In genomic region chr16:88728812-88729275, GRCm38 (mm10) we compare ENCODE assay signal across 21 mouse cellular contexts. TPM values are rescaled to one million over a fixed set of nuclear protein-coding genes. Genes with fewer than 3 reads are reported as not detected.
DNase-seq lines count a peak whose midpoint lies in the region; ATAC-seq and TF ChIP-seq lines count a peak whose summit lies in the region.
"Had no signal": no experiment of that assay in that cellular context is flagged by ENCODE, and none has a peak within 500 bp of the region (broad histone marks: within the 10 kb centered on the region; RNA-seq: fewer than 3 reads in every experiment).

TSS of gene Krtap13-1 (plus strand) at chr16:88728862.

- H3K27me3 ChIP-seq in hindbrain, postnatal 0 days (ENCODE audit: insufficient read depth, low read length), result no peaks in the 10 kb centered on the region
- no peaks in the 10 kb centered on the region for H3K27me3 ChIP-seq in hindbrain, embryonic 10.5 days (ENCODE audit: insufficient read depth, poor library complexity, severe bottlenecking)
- H3K27me3 ChIP-seq in cerebellum, adult 2 months (ENCODE audit: control insufficient read depth, insufficient read depth, low read length), result no peaks in the 10 kb centered on the region
- H3K27me3 ChIP-seq: liver, embryonic 13.5 days; megakaryocyte, embryonic 14.5 days; neural tube, embryonic 12.5 days had no signal

- H3K36me3 ChIP-seq in hindbrain, postnatal 0 days (ENCODE audit: insufficient read depth, low read length), result no peaks in the 10 kb centered on the region
- no peaks in the 10 kb centered on the region for H3K36me3 ChIP-seq in hindbrain, embryonic 10.5 days
- H3K36me3 ChIP-seq: limb, embryonic 10.5 days; liver, embryonic 13.5 days; neural tube, embryonic 12.5 days had no signal

- H3K4me3 ChIP-seq in hindbrain, postnatal 0 days (ENCODE audit: low read length), result no peak within 1 kb of the TSS
- H3K4me3 ChIP-seq in hindbrain, embryonic 10.5 days, result no peak within 1 kb of the TSS
- no peak within 1 kb of the TSS for H3K4me3 ChIP-seq in cerebellum, adult 2 months (replicated peaks; ENCODE audit: insufficient read depth, low read depth, low read length)
- H3K4me3 ChIP-seq: limb, embryonic 10.5 days; liver, embryonic 13.5 days; megakaryocyte, embryonic 14.5 days; neural tube, embryonic 12.5 days had no signal

- no peak for TF ChIP-seq POLR2A in cerebellum, adult 2 months (IDR thresholded peaks at IDR 0.05; ENCODE audit: borderline replicate concordance, insufficient read depth, low read length)

- ATAC-seq in hindbrain, postnatal 0 days, result peak; percentile 67

- WGBS in hindbrain, postnatal 0 days, result 74% methylated on average over 4 of the region's 4 CpGs
- WGBS in hindbrain, embryonic 10.5 days, result 73% methylated on average over 4 of the region's 4 CpGs
- 14% methylated on average over 4 of the region's 4 CpGs for whole genome bisulfite sequencing in cerebellum, adult 2 months

- H3K4me1 ChIP-seq in hindbrain, postnatal 0 days (ENCODE audit: insufficient read depth, low read length), result no peaks in the 10 kb centered on the region
- no peaks in the 10 kb centered on the region for H3K4me1 ChIP-seq in hindbrain, embryonic 10.5 days (replicated peaks)
- H3K4me1 ChIP-seq in cerebellum, adult 2 months (ENCODE audit: control insufficient read depth, insufficient read depth, low read length), result no peaks in the 10 kb centered on the region; the same call in 1 of the 2 replicates
- H3K4me1 ChIP-seq: limb, embryonic 10.5 days; liver, embryonic 13.5 days; megakaryocyte, embryonic 14.5 days; neural tube, embryonic 12.5 days had no signal

- H3K9ac ChIP-seq in hindbrain, postnatal 0 days (replicated peaks; ENCODE audit: low read length), result no peak within 1 kb of the TSS
- H3K9ac ChIP-seq: liver, embryonic 13.5 days; neural tube, embryonic 12.5 days had no signal

- intact Hi-C loops in gastrocnemius, postnatal 36 days (cut with DNase I), result no loop called here

- peak; percentile 37 for DNase-seq in hindbrain, postnatal 0 days (ENCODE audit: low spot score)
- no peak for DNase-seq in hindbrain, embryonic 10.5 days (ENCODE audit: low spot score)
- DNase-seq in cerebellum, adult 2 months, result peak; percentile 12 to 25
- peak; percentile 30 to 33 for DNase-seq in cerebellum, postnatal 25 days
- DNase-seq in gastrocnemius, postnatal 36 days, result peak; percentile 4 to 16
- no peak for DNase-seq in lung, postnatal 36 days
- DNase-seq in T-cell, adult 2 months (ENCODE audit: low spot score), result no peak
- DNase-seq: adrenal gland, adult 8-10 months; embryo, embryonic 11 days; heart, postnatal 14 days; liver, embryonic 13.5 days; right cerebral cortex, postnatal 14 days; thymus, adult 18-20 months had no signal

- H3K9me3 ChIP-seq in hindbrain, postnatal 0 days (ENCODE audit: low read length), result no peaks in the 10 kb centered on the region
- no peaks in the 10 kb centered on the region for H3K9me3 ChIP-seq in hindbrain, embryonic 10.5 days
- H3K9me3 ChIP-seq: limb, embryonic 10.5 days; liver, embryonic 13.5 days; neural tube, embryonic 12.5 days had no signal

- no peak for TF ChIP-seq CTCF in hindbrain, postnatal 0 days (IDR thresholded peaks at IDR 0.05; ENCODE audit: low read depth)
- TF ChIP-seq CTCF in cerebellum, adult 2 months (IDR thresholded peaks at IDR 0.05; ENCODE audit: borderline replicate concordance, insufficient read depth, low read depth, low read length), result no peak

- no peak within 1 kb of the TSS for H3K4me2 ChIP-seq in hindbrain, postnatal 0 days (ENCODE audit: low read depth, low read length)
- H3K4me2 ChIP-seq: liver, embryonic 13.5 days; neural tube, embryonic 12.5 days had no signal

- no peak within 1 kb of the TSS for H3K27ac ChIP-seq in hindbrain, postnatal 0 days
- H3K27ac ChIP-seq in hindbrain, embryonic 10.5 days, result no peak within 1 kb of the TSS
- no peak within 1 kb of the TSS for H3K27ac ChIP-seq in cerebellum, adult 2 months (ENCODE audit: insufficient read depth, low read length)
- H3K27ac ChIP-seq: limb, embryonic 10.5 days; liver, embryonic 13.5 days; neural tube, embryonic 12.5 days had no signal

RNA-seq across cellular contexts. Expression of gene Krtap13-1, which starts in this region (rescaled TPM):
- not detected in 2 replicates for total RNA-seq in hindbrain, postnatal 0 days (2014; rRNA removed)
- polyA plus RNA-seq in hindbrain, postnatal 0 days (2015; fragmentation: Nextera tagmentation; extraction: Ambion mirVana), result not detected in 2 replicates
- not detected in 2 replicates for polyA plus RNA-seq in hindbrain, embryonic 10.5 days (2016; fragmentation: Nextera tagmentation; extraction: Ambion mirVana)
- polyA plus RNA-seq in cerebellum, adult 2 months (2012; rRNA removed), result not detected in 2 replicates
- not detected for total RNA-seq in gastrocnemius, postnatal 36 days (2021)
- total RNA-seq: adrenal gland, adult 8-10 months; heart, postnatal 14 days; layer of hippocampus, adult 8-10 months; MEL had no signal
- polyA plus RNA-seq: intestine, embryonic 14.5 days; kidney, embryonic 14.5 days; limb, embryonic 10.5 days; liver, embryonic 13.5 days; lung, embryonic 16.5 days; neural tube, embryonic 12.5 days had no signal

Comparison
In these comparisons a context has a peak if more than half of its experiments do, and no peak if none do; other contexts are left out.
1. Peak in DNase-seq and ATAC-seq in hindbrain, postnatal 0 days; RNA of the gene not detected or under 1 TPM.
2. Peak in DNase-seq in cerebellum, adult 2 months; RNA of the gene not detected or under 1 TPM.
3. Peak in DNase-seq in gastrocnemius, postnatal 36 days; RNA of the gene not detected or under 1 TPM.
4. DNase-seq: peak in cerebellum, postnatal 25 days (2 of 2); none in hindbrain, embryonic 10.5 days (single experiment), lung, postnatal 36 days (single experiment) and T-cell, adult 2 months (single experiment).